Mouse (Mus musculus) ES-Bruce4 (cell line): ENCODE data around the gene Cyp2ab1. TPM values are rescaled to one million over a fixed set of nuclear protein-coding genes. Genes with fewer than 3 reads are reported as not detected.
"Not testable (repeated sequence)": the region's sequence is repeated elsewhere in the genome, so short reads cannot be mapped to it uniquely, and the experiment has no call there.

Source experiments
- H3K27ac ChIP-seq: 2 replicates; pipeline ENCODE4 v1.5.1; 2012; ENCODE audit warnings: low read length, inconsistent platforms; ENCODE audit not compliant: insufficient read depth
- H3K27me3 ChIP-seq: 2 replicates; pipeline ENCODE4 v1.6.1; 2012; ENCODE audit warnings: mild to moderate bottlenecking, low read length, inconsistent platforms; ENCODE audit not compliant: control insufficient read depth, poor library complexity, insufficient read depth, severe bottlenecking
- H3K36me3 ChIP-seq: 2 replicates; pipeline ENCODE4 v1.6.1; 2012; ENCODE audit warnings: inconsistent platforms, mild to moderate bottlenecking, low read length, moderate library complexity; ENCODE audit not compliant: control insufficient read depth, poor library complexity, insufficient read depth, severe bottlenecking
- H3K4me1 ChIP-seq: one replicate; pipeline ENCODE4 v1.8.1; 2011; ENCODE audit warnings: low read length; ENCODE audit not compliant: control insufficient read depth, insufficient read depth
- H3K4me3 ChIP-seq: 2 replicates; pipeline ENCODE4 v1.5.1; 2011; ENCODE audit warnings: low read depth, mild to moderate bottlenecking, low read length
- H3K9ac ChIP-seq: 2 replicates; pipeline ENCODE4 v1.6.1; 2012; ENCODE audit warnings: low read depth, mild to moderate bottlenecking, inconsistent platforms; ENCODE audit not compliant: poor library complexity, severe bottlenecking
- H3K9me3 ChIP-seq: replicated peaks from 2 replicates; pipeline ENCODE4 v1.6.1; 2012; ENCODE audit warnings: mild to moderate bottlenecking, low read length, inconsistent platforms; ENCODE audit not compliant: control insufficient read depth, poor library complexity, insufficient read depth, severe bottlenecking
- CTCF ChIP-seq: IDR thresholded peaks from one replicate; pipeline ENCODE4 v1.8.1; 2011; ENCODE audit warnings: low read depth, low read length
- EP300 ChIP-seq: IDR thresholded peaks from 2 replicates; pipeline ENCODE4 v1.6.1; 2011; ENCODE audit warnings: low read depth, low read length; ENCODE audit not compliant: insufficient read depth
- POLR2A ChIP-seq: IDR thresholded peaks from one replicate; pipeline ENCODE4 v1.8.1; 2011; ENCODE audit warnings: low read length; ENCODE audit not compliant: insufficient read depth
- polyA plus RNA-seq: library from polyadenylated mRNA; stranded (reverse); fragments of >200 nt; gene quantifications from 2 replicates; pipeline ENCODE4 v1.2.4, GENCODE M21; 2011; ENCODE audit warnings: low read depth; ENCODE audit not compliant: missing spikeins, insufficient read depth, insufficient read length

Gene Cyp2ab1
- polyA plus RNA-seq, result not detected in 2 replicates

DNA sequence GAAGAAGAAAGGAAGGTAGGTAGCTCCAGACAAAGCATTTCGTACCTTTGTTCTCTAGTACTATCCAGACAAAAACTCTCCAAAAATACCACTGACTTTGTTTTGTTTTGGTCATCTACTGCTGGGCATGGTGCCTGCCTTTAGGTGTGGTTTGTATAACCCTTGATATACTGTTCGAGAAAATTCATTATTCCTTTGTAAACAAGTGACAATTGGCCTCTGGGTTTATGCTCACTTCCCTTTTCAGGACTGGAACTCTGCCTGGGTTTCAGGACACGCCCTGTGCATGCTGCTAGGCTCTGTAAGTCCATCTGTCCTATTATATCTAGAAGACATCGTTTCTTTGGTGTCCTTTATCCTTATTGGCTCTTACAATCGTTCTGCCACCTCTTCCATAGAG, at the start of gene Cyp2ab1:
Gene Cyp2ab1 (minus strand): TSS at position 119 of the 400 bp plus-strand sequence.
- Histone ChIP-seq H3K36me3 (no peaks in the 10 kb centered on the region), H3K4me3 (no peak within 1 kb of the TSS), H3K27ac (no peak within 1 kb of the TSS), H3K27me3 (no peaks in the 10 kb centered on the region), H3K9ac (no peak within 1 kb of the TSS), H3K9me3 (no peaks in the 10 kb centered on the region), H3K4me1 (no peaks in the 10 kb centered on the region)
- TF ChIP-seq POLR2A, result no peak
- no peak for TF ChIP-seq EP300
- TF ChIP-seq CTCF, result no peak

DNA sequence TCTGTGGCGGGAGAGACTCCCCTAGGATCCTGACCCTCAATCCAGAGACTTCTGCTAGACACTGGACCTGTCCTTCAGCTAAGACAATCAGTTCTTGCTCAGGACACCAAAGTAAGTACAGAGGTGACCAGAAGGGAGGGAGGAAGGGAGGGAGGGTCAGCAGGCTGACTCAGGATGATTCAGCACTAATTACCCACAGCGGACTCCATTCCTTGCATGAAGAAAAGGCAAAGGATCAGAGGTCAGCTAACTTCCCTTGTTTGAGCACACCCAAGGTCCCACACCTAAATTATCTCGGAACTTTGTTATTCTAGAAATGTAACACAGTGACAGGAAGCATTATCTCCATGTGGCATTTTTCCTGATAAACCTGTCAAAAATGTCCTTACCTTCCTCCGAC, 46.5 kb upstream of the Cyp2ab1 start:
- H3K9ac ChIP-seq, result peak overlapping the region; percentile 38; the same call in 1 of the 2 replicates
- no peak overlapping the region; the same call in 1 of the 2 replicates for H3K4me3 ChIP-seq
- no peaks in the 10 kb centered on the region for H3K27me3 ChIP-seq
- peaks cover 2% of the 10 kb centered on the region for H3K4me1 ChIP-seq
- no peaks in the 10 kb centered on the region for H3K9me3 ChIP-seq
- peaks cover 7% of the 10 kb centered on the region; the same call in 1 of the 2 replicates for H3K36me3 ChIP-seq
- no peak for TF ChIP-seq POLR2A
- TF ChIP-seq CTCF, result no peak
- peak; percentile 98 for TF ChIP-seq EP300
- H3K27ac ChIP-seq, result peak overlapping the region; percentile 92

DNA sequence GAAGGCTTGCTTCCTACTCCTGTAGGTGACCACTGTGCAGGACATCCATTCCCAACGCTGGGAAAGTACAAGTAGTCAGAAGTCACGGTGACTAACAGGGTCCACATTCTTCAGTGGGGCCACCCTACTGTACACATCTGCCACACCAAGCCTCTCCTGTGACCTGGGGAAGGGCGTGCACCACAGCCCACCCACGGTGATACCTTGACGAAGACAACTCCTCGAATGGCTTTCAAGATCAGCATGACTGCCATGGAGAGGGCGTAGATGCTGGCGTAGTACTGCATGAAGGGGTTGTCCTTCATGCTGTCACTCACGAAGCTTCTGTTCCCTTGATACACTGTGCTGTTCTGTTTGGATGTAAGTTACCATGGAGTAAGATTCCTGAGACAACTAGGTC, 43.0 kb upstream of the Cyp2ab1 start:
- no peak overlapping the region for H3K27ac ChIP-seq
- H3K4me1 ChIP-seq, result peaks cover 2% of the 10 kb centered on the region
- H3K27me3 ChIP-seq, result no peaks in the 10 kb centered on the region
- H3K4me3 ChIP-seq, result no peak overlapping the region
- H3K36me3 ChIP-seq, result peaks cover 23% of the 10 kb centered on the region; the same call in 1 of the 2 replicates
- no peak overlapping the region for H3K9ac ChIP-seq
- H3K9me3 ChIP-seq, result no peaks in the 10 kb centered on the region
- TF ChIP-seq POLR2A, result no peak
- TF ChIP-seq CTCF, result no peak
- TF ChIP-seq EP300, result no peak

DNA sequence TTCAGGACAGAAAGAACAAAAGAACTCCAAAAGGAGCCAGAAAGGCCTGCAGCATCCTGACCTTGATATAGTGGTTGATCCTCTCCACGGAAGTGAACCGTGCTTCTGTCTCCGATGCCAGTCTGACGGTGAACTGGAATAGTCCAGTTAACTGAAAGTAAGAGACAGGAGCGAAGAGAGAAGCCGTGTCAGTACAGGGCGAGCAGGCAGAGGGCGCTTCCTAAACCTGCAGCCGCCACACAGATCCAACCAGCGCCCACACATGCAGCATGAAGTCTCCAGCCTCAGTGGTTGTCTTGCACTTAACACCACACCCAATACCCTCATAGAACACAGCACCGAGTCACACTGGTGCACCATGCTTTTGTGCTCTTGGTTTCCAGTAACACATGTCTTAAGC, 36.9 kb upstream of the Cyp2ab1 start:
- Histone ChIP-seq H3K36me3 (peaks cover 20% of the 10 kb centered on the region), H3K27me3 (no peaks in the 10 kb centered on the region), H3K4me3 (peak overlapping the region; percentile 33), H3K9me3 (no peaks in the 10 kb centered on the region), H3K4me1 (peaks cover 4% of the 10 kb centered on the region), H3K27ac (peak overlapping the region; percentile 76), H3K9ac (peak overlapping the region; percentile 6; the same call in 1 of the 2 replicates)
- TF ChIP-seq POLR2A (no peak), EP300 (peak; percentile 43; the same call in 1 of the 2 replicates), CTCF (peak; percentile 58)

DNA sequence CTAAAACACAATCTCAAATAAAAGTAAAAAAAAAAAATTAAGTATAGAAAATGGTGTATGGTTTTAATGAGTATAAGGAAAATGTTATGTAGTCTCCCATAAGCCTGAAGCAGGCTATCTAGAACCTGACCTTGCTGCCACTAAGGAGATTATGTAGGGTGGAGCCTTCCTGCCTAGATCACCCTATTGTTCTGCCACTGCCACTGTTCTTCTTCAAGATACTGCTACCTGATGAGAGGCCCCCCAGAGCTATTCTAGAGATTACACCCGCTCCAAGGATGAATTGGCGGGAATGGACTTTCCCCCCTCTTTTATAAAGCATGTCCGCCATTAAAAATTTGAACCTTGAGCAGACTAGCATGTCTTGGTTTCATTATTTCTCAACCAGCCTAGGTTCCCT, 36.3 kb upstream of the Cyp2ab1 start:
- H3K27me3 ChIP-seq, H3K4me1 ChIP-seq, H3K9me3 ChIP-seq, H3K4me3 ChIP-seq: not testable (repeated sequence)
- Histone ChIP-seq H3K9ac (peak overlapping the region; percentile 6; the same call in 1 of the 2 replicates), H3K36me3 (peaks cover 19% of the 10 kb centered on the region), H3K27ac (peak overlapping the region; percentile 76)

DNA sequence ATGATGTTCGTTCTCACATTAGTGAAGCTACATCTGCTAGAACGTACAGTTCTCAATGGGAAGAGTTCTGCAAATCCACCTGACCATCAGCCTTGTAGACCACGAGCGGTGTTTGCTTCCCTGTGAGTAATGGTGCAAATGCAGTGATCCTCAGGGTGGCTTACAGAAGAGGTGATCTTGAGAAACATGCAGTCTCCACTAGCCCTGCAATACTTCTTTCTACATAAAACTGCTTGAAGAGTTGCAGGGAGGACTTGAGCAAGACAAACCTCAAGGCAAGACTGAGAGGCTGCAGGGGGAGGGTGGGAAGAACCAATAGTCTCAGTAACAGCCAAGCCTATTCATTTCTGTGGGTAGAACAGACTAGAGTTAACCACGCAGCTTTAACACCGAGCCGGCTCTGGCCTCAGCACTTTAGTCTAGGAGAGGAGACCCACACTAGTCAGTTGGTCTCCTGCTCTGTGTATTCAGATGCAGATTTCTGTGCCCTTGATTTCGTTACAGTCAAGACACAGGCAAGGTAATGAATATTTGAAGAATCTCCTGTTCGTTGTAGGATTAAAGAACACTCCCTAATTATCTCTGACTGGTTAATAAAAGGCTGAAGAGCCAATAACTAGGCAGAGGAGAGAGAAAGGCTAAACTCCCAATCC, 34.6 kb upstream of the Cyp2ab1 start:
- Histone ChIP-seq H3K36me3 (peaks cover 13% of the 10 kb centered on the region), H3K4me3 (no peak overlapping the region), H3K9me3 (no peaks in the 10 kb centered on the region), H3K9ac (0 out of 2 replicates have a peak overlapping the region, but pooled peaks have one; percentile 47), H3K27ac (peak overlapping the region; percentile 78), H3K27me3 (no peaks in the 10 kb centered on the region), H3K4me1 (peaks cover 4% of the 10 kb centered on the region)
- no peak for TF ChIP-seq EP300
- no peak for TF ChIP-seq CTCF
- no peak for TF ChIP-seq POLR2A
